Mouse (Mus musculus): ENCODE measurements around the gene Mfap5. TPM values are rescaled to one million over a fixed set of nuclear protein-coding genes. Genes with fewer than 3 reads are reported as not detected.
"Not testable (repeated sequence)": the region's sequence is repeated elsewhere in the genome, so short reads cannot be mapped to it uniquely, and the experiment has no call there.

Gene Mfap5
- polyA plus RNA-seq, 1 experiment, result 0.32 TPM

DNA sequence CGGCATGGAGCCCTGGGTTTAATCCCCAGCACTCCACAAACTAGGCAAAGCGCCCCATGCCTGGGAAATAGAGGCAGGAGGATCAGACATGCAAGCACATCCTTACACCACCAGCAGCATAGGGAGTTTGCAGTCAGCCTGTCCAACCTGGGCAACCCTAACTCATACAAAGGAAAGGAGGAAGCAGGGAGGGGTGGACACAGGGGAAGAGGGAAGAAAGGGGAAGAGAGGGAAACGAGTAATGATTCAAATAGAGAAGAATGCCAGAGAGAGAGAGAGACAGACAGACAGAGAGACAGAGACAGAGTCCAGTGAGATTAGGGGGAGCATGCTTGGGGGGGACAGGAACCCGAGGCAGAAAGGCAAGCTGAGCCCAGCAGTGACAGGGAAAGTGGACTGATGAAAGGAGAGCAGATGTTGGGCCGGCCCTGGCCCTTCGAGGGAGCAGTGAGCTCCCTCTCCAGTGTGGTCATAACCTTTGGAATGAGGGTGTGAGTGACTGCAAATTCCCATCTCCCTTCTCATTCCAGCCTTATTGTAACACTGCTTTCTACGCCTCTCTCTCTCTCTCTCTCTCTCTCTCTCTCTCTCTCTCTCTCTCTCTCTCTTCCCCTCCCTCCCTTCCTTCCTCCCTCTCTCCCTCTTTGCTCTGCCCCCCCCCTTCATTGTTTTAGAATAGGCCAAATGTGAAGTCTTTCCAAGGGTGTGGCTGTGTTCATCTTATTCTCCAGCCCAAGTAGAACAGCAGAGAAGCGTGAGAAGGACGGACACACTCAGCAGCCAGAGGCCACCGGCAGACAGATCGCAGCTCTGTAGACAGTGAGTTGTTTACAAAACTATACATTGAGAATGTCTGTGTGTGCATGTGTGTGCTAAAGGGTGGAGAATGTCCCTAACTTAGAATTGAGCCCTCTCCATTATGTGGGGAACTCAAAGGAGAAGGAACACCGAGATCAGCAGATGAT is 7.6 kb downstream of the Mfap5 start:
- TF ChIP-seq CTCF (IDR thresholded peaks at IDR 0.05; ENCODE audit: low read depth, low read length) (no peak), POLR2A (IDR thresholded peaks at IDR 0.05; ENCODE audit: borderline replicate concordance, low read depth, low read length) (no peak)
- Histone ChIP-seq H3K4me3 (ENCODE audit: insufficient read depth, low read length) (no peak overlapping the region), H3K4me1 (ENCODE audit: control insufficient read depth, insufficient read depth, low read length) (0 out of 2 replicates have a peak, but pooled peaks cover 2% of the 10 kb centered on the region), H3K27ac (ENCODE audit: insufficient read depth, low read depth, low read length) (no peak overlapping the region)

DNA sequence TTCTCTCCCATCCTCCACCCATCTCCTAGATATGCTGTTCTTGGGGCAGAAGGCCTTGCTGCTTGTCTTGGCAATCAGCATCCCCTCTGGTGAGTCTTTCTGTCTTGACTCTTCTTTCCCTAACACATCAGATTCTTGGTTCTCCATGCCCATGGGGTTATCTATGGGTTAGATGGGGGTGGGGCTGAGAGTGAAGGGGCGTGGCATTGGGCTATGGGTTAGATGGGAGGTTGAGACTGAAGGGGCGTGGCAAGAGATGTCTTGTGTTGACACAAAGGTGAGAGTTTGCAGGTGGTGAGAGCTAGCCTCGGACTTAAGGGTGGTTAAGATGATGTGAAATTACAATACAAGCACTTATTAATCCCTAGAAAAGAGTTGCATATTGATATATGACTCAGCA is 8.7 kb downstream of the Mfap5 start:
- Histone ChIP-seq H3K27ac (ENCODE audit: insufficient read depth, low read depth, low read length) (no peak overlapping the region), H3K4me1 (ENCODE audit: control insufficient read depth, insufficient read depth, low read length) (0 out of 2 replicates have a peak, but pooled peaks cover 2% of the 10 kb centered on the region), H3K4me3 (ENCODE audit: insufficient read depth, low read length) (no peak overlapping the region)
- TF ChIP-seq POLR2A (IDR thresholded peaks at IDR 0.05; ENCODE audit: borderline replicate concordance, low read depth, low read length), result no peak
- TF ChIP-seq CTCF (IDR thresholded peaks at IDR 0.05; ENCODE audit: low read depth, low read length), result no peak

DNA sequence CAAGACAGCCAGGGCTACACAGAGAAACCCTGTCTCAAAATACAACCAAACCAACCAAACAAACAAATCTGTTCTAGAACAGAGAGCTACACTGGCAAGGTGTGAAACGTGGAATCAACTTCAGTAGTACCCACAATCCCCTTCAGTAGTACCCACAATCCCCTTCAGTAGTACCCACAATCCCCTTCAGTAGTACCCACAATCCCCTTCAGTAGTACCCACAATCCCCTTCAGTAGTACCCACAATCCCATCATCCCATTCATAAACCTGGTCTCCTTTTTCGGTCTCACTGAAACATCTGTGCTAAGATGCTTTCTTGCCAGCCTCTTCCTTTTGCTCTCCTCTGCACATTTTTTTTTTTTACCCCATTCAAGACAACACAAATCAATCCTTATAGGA is 10.1 kb downstream of the Mfap5 start:
- H3K27ac ChIP-seq (ENCODE audit: insufficient read depth, low read depth, low read length); H3K4me3 ChIP-seq (ENCODE audit: insufficient read depth, low read length); H3K4me1 ChIP-seq (ENCODE audit: control insufficient read depth, insufficient read depth, low read length): not testable (repeated sequence)

DNA sequence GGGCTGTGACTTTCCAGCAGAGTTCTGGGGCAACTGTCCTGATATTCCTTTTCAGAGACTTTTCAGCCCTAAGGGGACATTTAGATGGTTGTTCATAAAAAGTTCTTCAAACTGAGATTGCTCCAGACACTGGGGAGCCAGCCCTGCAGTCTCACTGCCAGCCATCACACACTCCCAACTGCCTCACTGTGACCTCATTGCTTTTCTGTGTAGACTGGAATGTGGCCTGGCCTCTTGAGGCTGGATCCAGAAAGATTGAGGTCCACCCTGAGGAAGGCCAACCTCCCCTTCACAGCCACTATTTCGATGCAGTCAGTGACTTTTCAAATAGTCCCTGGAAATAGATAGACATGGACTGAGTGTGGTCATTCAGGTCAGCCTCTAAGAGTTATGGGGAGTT is 12.0 kb downstream of the Mfap5 start:
- no peak for TF ChIP-seq CTCF (IDR thresholded peaks at IDR 0.05; ENCODE audit: low read depth, low read length)
- TF ChIP-seq POLR2A (IDR thresholded peaks at IDR 0.05; ENCODE audit: borderline replicate concordance, low read depth, low read length), result no peak
- no peak overlapping the region for H3K27ac ChIP-seq (ENCODE audit: insufficient read depth, low read depth, low read length)
- no peak overlapping the region for H3K4me3 ChIP-seq (ENCODE audit: insufficient read depth, low read length)
- 0 out of 2 replicates have a peak, but pooled peaks cover 2% of the 10 kb centered on the region for H3K4me1 ChIP-seq (ENCODE audit: control insufficient read depth, insufficient read depth, low read length)

DNA sequence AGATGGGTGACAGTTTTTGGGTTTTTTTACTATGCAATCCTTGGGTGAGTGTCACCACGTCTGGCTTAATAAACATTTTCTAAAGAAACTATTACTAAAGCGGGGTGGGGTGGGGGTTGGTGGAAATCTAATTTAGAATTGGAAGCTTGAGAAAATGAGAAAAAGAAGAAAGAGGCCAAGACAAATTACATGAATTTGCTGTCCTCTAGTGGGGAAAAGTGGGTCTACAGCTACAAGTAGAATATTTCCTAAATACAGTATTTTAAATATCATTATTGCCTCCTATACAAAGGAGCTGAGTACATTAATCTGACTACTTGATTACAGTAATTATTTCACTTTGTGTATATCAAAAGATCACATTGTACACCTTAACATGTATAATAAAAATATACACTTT is 13.7 kb downstream of the Mfap5 start:
- H3K27ac ChIP-seq (ENCODE audit: insufficient read depth, low read depth, low read length), result no peak overlapping the region
- no peak overlapping the region for H3K4me3 ChIP-seq (ENCODE audit: insufficient read depth, low read length)
- H3K4me1 ChIP-seq (ENCODE audit: control insufficient read depth, insufficient read depth, low read length), result no peaks in the 10 kb centered on the region
- no peak for TF ChIP-seq CTCF (IDR thresholded peaks at IDR 0.05; ENCODE audit: low read depth, low read length)
- no peak for TF ChIP-seq POLR2A (IDR thresholded peaks at IDR 0.05; ENCODE audit: borderline replicate concordance, low read depth, low read length)

DNA sequence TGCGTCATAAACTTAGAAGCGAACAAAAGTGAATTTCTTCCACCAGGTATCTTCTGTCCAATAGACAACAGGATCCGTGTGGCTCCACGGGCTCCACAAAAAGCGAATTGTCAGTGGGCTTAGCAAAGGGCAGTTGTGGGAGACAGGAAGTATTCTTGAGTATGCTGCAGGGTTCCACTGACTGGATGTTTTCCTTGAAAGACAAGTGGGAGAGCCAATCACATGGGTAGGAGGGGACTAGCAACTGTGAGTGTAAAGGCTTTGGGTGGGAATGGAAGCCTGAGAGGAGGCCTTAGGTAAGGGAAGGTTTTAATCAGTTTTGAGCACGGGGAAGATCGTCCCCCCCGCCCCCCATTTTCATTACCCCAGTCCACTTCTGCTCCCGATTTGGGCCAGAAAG is 16.9 kb downstream of the Mfap5 start:
- H3K27ac ChIP-seq (ENCODE audit: insufficient read depth, low read depth, low read length), result no peak overlapping the region
- no peak overlapping the region for H3K4me3 ChIP-seq (ENCODE audit: insufficient read depth, low read length)
- no peaks in the 10 kb centered on the region for H3K4me1 ChIP-seq (ENCODE audit: control insufficient read depth, insufficient read depth, low read length)
- TF ChIP-seq POLR2A (IDR thresholded peaks at IDR 0.05; ENCODE audit: borderline replicate concordance, low read depth, low read length) (no peak), CTCF (IDR thresholded peaks at IDR 0.05; ENCODE audit: low read depth, low read length) (no peak)

DNA sequence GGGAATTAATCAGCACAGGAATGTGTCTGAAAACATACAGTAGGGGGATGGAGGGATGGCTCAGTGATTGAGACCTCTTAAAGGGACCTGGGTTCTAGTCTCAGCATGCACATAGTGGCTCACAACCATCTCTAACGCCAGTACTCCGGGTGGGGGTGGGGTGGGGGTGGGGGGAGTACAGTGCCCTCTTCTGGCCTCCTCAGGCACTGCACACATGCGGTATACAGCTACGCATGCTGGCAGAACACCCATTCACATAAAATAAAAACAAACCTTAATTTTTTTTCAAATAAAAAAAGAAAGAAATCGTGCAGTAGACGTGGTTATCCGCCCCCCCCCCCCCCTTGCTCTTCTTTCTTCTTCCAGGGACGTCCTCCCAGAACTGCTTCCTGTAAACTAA is 17.6 kb downstream of the Mfap5 start:
- Histone ChIP-seq H3K4me3 (ENCODE audit: insufficient read depth, low read length) (no peak overlapping the region), H3K4me1 (ENCODE audit: control insufficient read depth, insufficient read depth, low read length) (no peaks in the 10 kb centered on the region), H3K27ac (ENCODE audit: insufficient read depth, low read depth, low read length) (no peak overlapping the region)
- TF ChIP-seq CTCF (IDR thresholded peaks at IDR 0.05; ENCODE audit: low read depth, low read length) (no peak), POLR2A (IDR thresholded peaks at IDR 0.05; ENCODE audit: borderline replicate concordance, low read depth, low read length) (no peak)

DNA sequence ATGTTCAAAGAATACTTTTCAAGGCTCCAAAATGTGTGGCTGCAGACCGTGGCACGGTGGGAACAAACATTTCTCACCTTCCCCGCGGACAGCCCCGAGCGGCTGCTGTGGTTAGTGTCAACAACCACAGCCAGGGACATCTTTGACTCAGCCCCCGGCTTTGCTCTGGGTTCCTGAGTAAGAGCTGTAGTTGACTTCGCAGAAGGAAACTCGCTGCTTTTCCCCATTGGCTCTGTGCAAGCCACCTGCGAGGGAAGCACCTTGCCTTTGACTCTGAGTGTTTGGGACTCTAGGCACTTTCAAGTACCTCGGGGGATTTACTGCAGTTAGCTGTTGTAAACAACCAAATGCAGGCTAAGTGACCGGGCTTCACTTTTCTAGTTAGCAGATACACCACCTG is 22.0 kb downstream of the Mfap5 start:
- Histone ChIP-seq H3K4me1 (ENCODE audit: control insufficient read depth, insufficient read depth, low read length) (no peaks in the 10 kb centered on the region), H3K27ac (ENCODE audit: insufficient read depth, low read depth, low read length) (no peak overlapping the region), H3K4me3 (ENCODE audit: insufficient read depth, low read length) (no peak overlapping the region)
- no peak for TF ChIP-seq POLR2A (IDR thresholded peaks at IDR 0.05; ENCODE audit: borderline replicate concordance, low read depth, low read length)
- TF ChIP-seq CTCF (IDR thresholded peaks at IDR 0.05; ENCODE audit: low read depth, low read length), result no peak

DNA sequence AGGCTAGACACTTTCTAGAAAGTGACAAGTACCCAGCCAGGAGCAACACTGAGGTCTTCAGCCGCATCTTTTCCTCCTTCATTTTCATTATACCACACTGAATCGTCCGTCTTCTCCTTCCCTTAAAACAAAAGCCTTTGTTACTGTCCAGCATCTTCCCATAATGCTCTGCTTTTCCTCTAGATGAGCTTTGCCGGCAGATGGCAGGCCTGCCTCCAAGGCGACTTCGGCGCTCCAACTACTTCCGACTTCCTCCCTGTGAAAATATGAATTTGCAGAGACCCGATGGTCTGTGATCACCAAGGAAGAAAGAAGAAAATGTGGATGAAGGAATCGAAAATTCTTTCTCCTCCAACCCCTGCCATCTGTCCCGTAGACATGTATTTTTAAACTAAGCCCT is 22.5 kb downstream of the Mfap5 start:
- Histone ChIP-seq H3K27ac (ENCODE audit: insufficient read depth, low read depth, low read length) (no peak overlapping the region), H3K4me3 (ENCODE audit: insufficient read depth, low read length) (no peak overlapping the region), H3K4me1 (ENCODE audit: control insufficient read depth, insufficient read depth, low read length) (0 out of 2 replicates have a peak, but pooled peaks cover 3% of the 10 kb centered on the region)
- TF ChIP-seq POLR2A (IDR thresholded peaks at IDR 0.05; ENCODE audit: borderline replicate concordance, low read depth, low read length) (no peak), CTCF (IDR thresholded peaks at IDR 0.05; ENCODE audit: low read depth, low read length) (no peak)

DNA sequence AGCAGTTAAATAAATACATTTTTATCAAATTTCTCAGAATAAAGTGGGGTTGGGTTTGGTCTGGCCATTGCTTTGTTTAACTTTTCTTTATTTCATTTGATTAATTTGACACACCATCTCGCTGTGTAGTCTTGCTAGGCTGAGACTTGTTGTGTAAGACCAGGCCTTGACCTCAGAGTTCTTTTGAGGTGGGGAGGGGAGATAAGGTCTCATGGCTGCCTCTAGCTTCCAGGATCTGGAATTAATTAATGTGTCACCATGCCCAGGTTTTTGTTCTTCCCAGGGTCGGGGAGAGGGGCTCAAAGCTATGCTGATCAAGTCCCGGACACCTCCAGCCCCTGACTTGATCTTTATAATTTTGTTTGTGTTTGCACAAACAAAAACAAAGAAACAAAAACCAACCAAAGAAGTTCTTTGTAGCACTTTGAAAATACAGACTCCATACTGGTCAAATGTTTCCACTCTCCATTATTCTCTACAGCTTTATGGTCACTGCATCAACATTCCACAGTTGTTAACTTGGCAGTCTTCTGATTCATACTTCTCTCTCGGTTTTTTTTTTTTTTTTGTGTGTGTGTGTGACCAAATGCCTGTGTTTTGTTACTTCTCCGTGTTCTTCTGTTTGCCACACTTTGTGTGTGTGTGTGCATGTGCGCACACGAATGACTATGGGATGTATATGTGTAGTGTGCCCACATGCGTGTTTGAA is 26.0 kb downstream of the Mfap5 start:
- Histone ChIP-seq H3K4me1 (ENCODE audit: control insufficient read depth, insufficient read depth, low read length) (0 out of 2 replicates have a peak, but pooled peaks cover 3% of the 10 kb centered on the region), H3K4me3 (ENCODE audit: insufficient read depth, low read length) (no peak overlapping the region), H3K27ac (ENCODE audit: insufficient read depth, low read depth, low read length) (no peak overlapping the region)
- no peak for TF ChIP-seq CTCF (IDR thresholded peaks at IDR 0.05; ENCODE audit: low read depth, low read length)
- no peak for TF ChIP-seq POLR2A (IDR thresholded peaks at IDR 0.05; ENCODE audit: borderline replicate concordance, low read depth, low read length)
